Mouse (Mus musculus) hindbrain, embryonic 13.5 days (tissue): ENCODE data around the gene Ccm2. TPM values are rescaled to one million over a fixed set of nuclear protein-coding genes. Genes with fewer than 3 reads are reported as not detected.
A peak's percentile ranks its signal among the peaks of the same experiment; 100 is the strongest.

Experiments used
- ATAC-seq: fragments of 200-750 bp; cut with Nextera tagmentation; 2 replicates; pipeline ENCODE4 v1.8.0; 2017; ENCODE audit warnings: moderate TSS enrichment; ENCODE audit not compliant: low FRiP score
- H3K27ac ChIP-seq: fragments of 300-500 bp; sonication (generic); 2 replicates; pipeline ENCODE4 v1.5.1; 2015; ENCODE audit warnings: inconsistent platforms, mild to moderate bottlenecking, moderate library complexity
- H3K27me3 ChIP-seq: fragments of 300-500 bp; sonication (generic); 2 replicates; pipeline ENCODE4 v1.6.1; 2015; ENCODE audit warnings: mild to moderate bottlenecking, inconsistent platforms
- H3K36me3 ChIP-seq: fragments of 300-500 bp; sonication (generic); 2 replicates; pipeline ENCODE4 v1.6.1; 2015; ENCODE audit warnings: mild to moderate bottlenecking, inconsistent platforms
- H3K4me1 ChIP-seq: fragments of 300-500 bp; sonication (generic); replicated peaks from 2 replicates; pipeline ENCODE4 v1.6.1; 2015; ENCODE audit warnings: inconsistent platforms
- H3K4me2 ChIP-seq: fragments of 300-500 bp; sonication (generic); 2 replicates; pipeline ENCODE4 v1.6.1; 2015; ENCODE audit warnings: inconsistent platforms, mild to moderate bottlenecking, moderate library complexity
- H3K4me3 ChIP-seq: fragments of 300-500 bp; sonication (generic); 2 replicates; pipeline ENCODE4 v1.5.1; 2015; ENCODE audit warnings: mild to moderate bottlenecking, inconsistent platforms
- H3K9ac ChIP-seq: fragments of 300-500 bp; sonication (generic); 2 replicates; pipeline ENCODE4 v1.6.1; 2015; ENCODE audit warnings: mild to moderate bottlenecking, inconsistent platforms
- H3K9me3 ChIP-seq: fragments of 300-500 bp; sonication (generic); 2 replicates; pipeline ENCODE4 v1.6.1; 2016; ENCODE audit warnings: inconsistent platforms
- WGBS: fragments of 180-500 bp; shearing (Covaris S2); methylation state at CpG from one replicate; pipeline ENCODE4 v1.1.7; 2015; 5-methylcytosine and 5-hydroxymethylcytosine counted together
- polyA plus RNA-seq: library from polyadenylated mRNA; unstranded; fragments of >200 nt; fragmentation: Nextera tagmentation; extraction: Ambion mirVana; gene quantifications from 2 replicates; pipeline ENCODE4 v1.2.1, GENCODE M21; 2015

Gene Ccm2
- 94.1 and 99.0 TPM in 2 replicates for polyA plus RNA-seq

DNA sequence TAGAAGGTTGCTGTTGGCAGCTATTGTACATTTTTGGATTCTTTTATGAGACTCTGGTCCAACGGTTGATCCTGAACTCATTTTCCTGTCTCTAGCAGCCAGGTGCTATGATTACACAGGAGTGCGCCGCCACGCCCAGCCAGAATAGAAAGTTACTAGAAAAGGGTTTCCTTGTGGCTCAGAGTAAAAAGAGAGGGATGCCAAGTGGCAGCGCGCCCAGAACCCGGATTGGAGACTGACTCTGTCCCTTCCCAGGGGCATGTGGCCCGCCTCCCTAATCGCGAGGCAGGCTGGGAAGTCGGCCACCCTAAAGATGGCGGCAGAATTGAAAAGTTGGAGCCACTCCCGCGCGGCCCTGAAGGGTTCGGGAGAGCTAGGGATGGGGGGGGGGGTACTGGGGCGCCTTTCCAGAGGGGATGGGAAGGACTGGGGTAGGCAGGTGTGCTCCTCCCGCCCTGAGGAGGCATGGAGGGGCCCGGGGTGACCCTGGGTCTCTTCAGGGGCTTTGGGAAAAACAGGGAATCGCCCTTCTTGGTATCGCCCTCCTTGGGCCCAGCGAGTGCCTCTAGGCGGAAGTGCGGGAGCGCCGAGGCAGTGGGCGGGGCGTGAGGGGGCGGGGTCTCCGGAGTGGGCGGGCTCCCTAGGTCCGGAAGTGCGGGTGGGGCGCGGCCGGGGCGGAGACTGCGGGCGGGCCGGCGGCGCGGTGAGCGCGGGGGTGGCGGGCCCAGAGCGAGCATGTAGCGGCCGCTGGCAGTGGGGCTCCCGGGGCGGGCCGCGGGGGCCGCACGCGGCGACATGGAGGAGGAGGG, at the start of gene Ccm2:
Ccm2 (plus strand) TSS at position 683 of the 809 bp plus-strand sequence.
- Histone ChIP-seq H3K27me3 (no peaks in the 10 kb centered on the region), H3K4me2 (peak within 1 kb of the TSS; percentile 82), H3K4me3 (peak within 1 kb of the TSS; percentile 89), H3K9ac (peak within 1 kb of the TSS; percentile 94), H3K36me3 (no peaks in the 10 kb centered on the region), H3K27ac (peak within 1 kb of the TSS; percentile 97), H3K4me1 (peaks cover 27% of the 10 kb centered on the region), H3K9me3 (no peaks in the 10 kb centered on the region)
- ATAC-seq = peak; percentile 97
- under 1% methylated on average over 44 of the region's 57 CpGs for WGBS

DNA sequence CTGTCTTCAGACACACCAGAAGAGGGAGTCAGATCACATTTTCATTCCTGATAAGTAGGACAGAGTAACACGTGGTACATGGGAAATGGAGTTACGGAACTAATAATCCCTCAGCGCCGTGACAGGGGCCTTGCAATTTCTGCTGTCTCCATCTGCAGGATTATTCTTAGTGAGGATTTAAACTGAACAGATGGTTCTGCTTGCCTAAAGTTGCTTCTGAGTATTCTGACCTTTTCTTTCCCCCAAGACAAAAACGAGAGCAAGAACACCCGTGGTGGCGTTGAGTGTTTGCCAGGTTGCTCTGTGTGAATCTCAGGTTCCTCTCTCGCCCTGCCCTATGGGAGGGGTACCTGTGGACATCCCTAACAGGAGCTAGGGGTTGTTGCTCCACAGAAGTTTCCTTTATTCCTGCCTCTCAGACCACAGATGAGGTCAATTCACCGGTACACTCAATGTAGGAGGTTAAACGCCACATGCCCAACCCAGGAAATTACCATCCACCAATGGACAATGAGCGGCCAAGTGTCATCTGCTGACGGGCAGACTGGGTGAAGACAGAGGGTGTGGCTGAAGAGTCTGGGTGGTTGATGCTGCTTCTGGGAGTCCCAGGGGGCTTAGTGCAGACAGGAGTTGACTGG, 49.3 kb upstream of the Ccm2 start:
- H3K4me2 ChIP-seq = no peak overlapping the region
- H3K27me3 ChIP-seq = no peaks in the 10 kb centered on the region
- WGBS = 77% methylated on average over 12 of the region's 12 CpGs
- no peaks in the 10 kb centered on the region for H3K4me1 ChIP-seq
- H3K4me3 ChIP-seq = no peak overlapping the region
- no peak overlapping the region for H3K9ac ChIP-seq
- no peak overlapping the region for H3K27ac ChIP-seq
- ATAC-seq = no peak
- H3K36me3 ChIP-seq = no peaks in the 10 kb centered on the region
- no peaks in the 10 kb centered on the region for H3K9me3 ChIP-seq

DNA sequence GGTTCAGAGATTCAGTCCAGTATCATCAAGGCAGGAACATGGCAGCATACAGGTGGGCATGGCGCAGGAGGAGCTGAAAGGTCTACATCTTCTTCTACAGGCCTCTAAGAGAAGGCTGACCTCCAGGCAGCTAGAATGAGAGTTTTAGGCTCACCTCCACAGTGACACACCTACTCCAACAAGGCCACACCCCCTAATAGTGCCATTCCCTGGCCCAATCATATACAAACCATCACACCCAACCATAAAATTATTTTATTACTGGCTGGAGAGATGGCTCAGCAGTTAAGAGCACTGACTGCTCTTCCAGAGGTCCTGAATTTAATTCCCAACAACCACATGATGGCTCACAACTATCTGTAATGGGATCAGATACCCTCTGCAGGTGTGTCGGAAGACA, 44.2 kb upstream of the Ccm2 start:
- H3K36me3 ChIP-seq = no peaks in the 10 kb centered on the region
- no peak overlapping the region for H3K27ac ChIP-seq
- no peak overlapping the region for H3K4me3 ChIP-seq
- H3K9me3 ChIP-seq = no peaks in the 10 kb centered on the region
- no peak for ATAC-seq
- H3K27me3 ChIP-seq = no peaks in the 10 kb centered on the region
- H3K9ac ChIP-seq = no peak overlapping the region
- WGBS = 95% methylated on average over 2 of the region's 2 CpGs
- H3K4me1 ChIP-seq = no peaks in the 10 kb centered on the region
- no peak overlapping the region for H3K4me2 ChIP-seq

- Histone ChIP-seq H3K4me2 (no peak overlapping the region), H3K4me1 (no peaks in the 10 kb centered on the region), H3K9me3 (no peaks in the 10 kb centered on the region), H3K27me3 (no peaks in the 10 kb centered on the region), H3K9ac (no peak overlapping the region), H3K27ac (no peak overlapping the region), H3K36me3 (no peaks in the 10 kb centered on the region), H3K4me3 (no peak overlapping the region)
- ATAC-seq = no peak
- 76% methylated on average over 3 of the region's 3 CpGs for WGBS
Measured at GRCm38 (mm10) chr11:6504226-6504625, 42.5 kb upstream of the Ccm2 start.

DNA sequence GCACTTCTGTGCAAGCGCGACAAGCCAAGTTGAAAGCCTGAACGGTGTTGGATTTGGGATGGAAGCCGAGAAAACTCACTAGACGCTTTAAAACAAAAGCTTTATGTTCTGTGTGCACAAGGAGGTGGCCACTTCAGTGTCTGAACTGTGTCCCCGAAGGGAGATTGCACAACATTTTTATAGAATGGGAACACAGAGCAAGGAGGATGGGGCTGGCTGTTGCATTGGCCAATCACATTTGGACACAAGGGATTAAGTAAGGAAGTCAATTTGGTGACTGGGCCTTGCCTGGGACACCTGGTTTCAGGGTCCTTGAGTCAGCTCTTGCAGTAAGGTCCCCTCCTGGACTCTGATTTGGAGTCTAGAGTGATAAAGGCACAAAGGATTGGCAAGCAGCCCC, 42.0 kb upstream of the Ccm2 start:
- Histone ChIP-seq H3K27ac (no peak overlapping the region), H3K9ac (no peak overlapping the region), H3K4me2 (no peak overlapping the region), H3K36me3 (no peaks in the 10 kb centered on the region), H3K9me3 (no peaks in the 10 kb centered on the region), H3K27me3 (no peaks in the 10 kb centered on the region), H3K4me1 (no peaks in the 10 kb centered on the region), H3K4me3 (no peak overlapping the region)
- no peak for ATAC-seq
- WGBS = 88% methylated on average over 6 of the region's 6 CpGs

GRCm38 (mm10) chr11:6506516-6506915, 40.2 kb upstream of the Ccm2 start:
- 91% methylated on average over 9 of the region's 9 CpGs for WGBS
- Histone ChIP-seq H3K9ac (no peak overlapping the region), H3K4me1 (no peaks in the 10 kb centered on the region), H3K27ac (no peak overlapping the region), H3K4me3 (no peak overlapping the region), H3K4me2 (no peak overlapping the region), H3K27me3 (no peaks in the 10 kb centered on the region), H3K36me3 (no peaks in the 10 kb centered on the region), H3K9me3 (no peaks in the 10 kb centered on the region)
- no peak for ATAC-seq

- H3K4me2 ChIP-seq = no peak overlapping the region
- H3K36me3 ChIP-seq = no peaks in the 10 kb centered on the region
- 52% methylated on average over 1 of the region's 1 CpGs for WGBS
- H3K27ac ChIP-seq = no peak overlapping the region
- no peak overlapping the region for H3K4me3 ChIP-seq
- no peaks in the 10 kb centered on the region for H3K9me3 ChIP-seq
- no peaks in the 10 kb centered on the region for H3K4me1 ChIP-seq
- ATAC-seq = no peak
- H3K27me3 ChIP-seq = no peaks in the 10 kb centered on the region
- H3K9ac ChIP-seq = no peak overlapping the region
Measured at GRCm38 (mm10) chr11:6508269-6508876, 38.3 kb upstream of the Ccm2 start.

GRCm38 (mm10) chr11:6514837-6515236, 31.9 kb upstream of the Ccm2 start:
- H3K4me2 ChIP-seq = no peak overlapping the region
- H3K9ac ChIP-seq = no peak overlapping the region
- H3K27me3 ChIP-seq = no peaks in the 10 kb centered on the region
- WGBS = 50% methylated on average over 7 of the region's 7 CpGs
- no peaks in the 10 kb centered on the region for H3K36me3 ChIP-seq
- ATAC-seq = no peak
- no peak overlapping the region for H3K4me3 ChIP-seq
- no peaks in the 10 kb centered on the region for H3K9me3 ChIP-seq
- H3K27ac ChIP-seq = no peak overlapping the region
- no peaks in the 10 kb centered on the region for H3K4me1 ChIP-seq

DNA sequence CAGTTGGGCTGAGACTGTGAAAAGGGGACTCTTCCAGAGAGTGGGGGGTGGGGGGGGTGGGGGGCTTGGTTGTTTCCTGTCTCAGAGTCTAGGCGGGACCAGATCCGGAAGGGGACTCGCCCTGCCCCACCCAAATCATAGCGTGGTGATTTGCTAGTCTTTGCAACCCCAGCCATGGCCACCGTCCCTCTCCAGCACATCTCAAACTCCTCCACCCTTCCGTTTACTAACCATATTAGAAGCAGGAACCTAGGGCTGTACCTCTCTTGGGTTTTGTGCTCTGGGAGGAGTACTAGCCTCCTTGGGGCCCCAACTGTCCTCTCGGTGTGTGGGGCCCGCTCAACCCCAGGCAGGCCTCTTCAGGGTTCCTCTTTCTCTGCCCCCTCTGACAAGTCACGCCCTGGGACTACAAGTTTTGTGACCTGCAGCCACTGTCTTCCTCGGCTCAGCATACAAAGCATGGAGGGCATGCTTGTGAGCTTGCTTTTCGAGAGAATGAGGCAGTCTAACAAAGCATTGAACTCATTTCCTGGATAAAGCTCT, 27.1 kb upstream of the Ccm2 start:
- 75% methylated on average over 11 of the region's 11 CpGs for WGBS
- Histone ChIP-seq H3K4me3 (no peak overlapping the region), H3K36me3 (peaks cover 10% of the 10 kb centered on the region), H3K4me2 (no peak overlapping the region), H3K4me1 (no peaks in the 10 kb centered on the region), H3K27me3 (no peaks in the 10 kb centered on the region), H3K9ac (no peak overlapping the region), H3K27ac (no peak overlapping the region), H3K9me3 (no peaks in the 10 kb centered on the region)
- no peak for ATAC-seq

DNA sequence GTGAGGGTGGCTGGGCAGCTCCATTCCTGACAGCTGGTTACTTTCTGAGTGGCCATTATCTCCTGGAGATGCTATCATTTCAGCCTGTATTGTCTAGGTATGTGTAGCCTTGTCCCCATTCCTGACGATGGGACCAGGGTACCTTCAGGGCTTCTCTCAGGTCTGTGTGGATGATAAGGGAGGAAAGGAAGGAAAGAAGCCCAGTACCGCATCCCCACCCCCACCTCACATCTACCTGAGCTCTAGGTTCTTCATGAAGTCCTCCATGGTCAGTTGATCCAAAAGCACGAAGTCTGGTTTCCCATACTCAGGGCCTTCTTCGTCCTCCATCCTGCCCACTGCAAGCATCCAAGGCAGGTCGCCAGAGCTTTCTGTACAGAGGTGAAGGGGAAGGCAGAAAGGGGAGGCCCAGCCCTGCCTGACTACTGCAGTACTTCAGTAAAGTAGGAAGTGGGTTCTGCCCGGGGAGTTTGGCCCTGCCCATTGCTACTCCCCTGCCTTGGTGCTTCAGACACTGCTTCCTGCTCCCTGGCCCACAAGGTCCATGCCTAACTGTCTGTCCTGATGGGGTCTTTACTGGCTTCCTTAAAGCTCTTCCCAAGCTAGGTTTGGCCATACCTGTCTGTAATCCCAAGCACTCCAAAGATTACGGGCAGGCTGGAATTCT, 26.0 kb upstream of the Ccm2 start, which contains the start of gene Myo1g:
Myo1g (minus strand) TSS at position 459 of the 667 bp plus-strand sequence.
- Histone ChIP-seq H3K4me2 (no peak within 1 kb of the TSS), H3K4me3 (no peak within 1 kb of the TSS), H3K36me3 (peaks cover 21% of the 10 kb centered on the region), H3K9ac (no peak within 1 kb of the TSS), H3K27ac (no peak within 1 kb of the TSS), H3K27me3 (no peaks in the 10 kb centered on the region), H3K9me3 (no peaks in the 10 kb centered on the region), H3K4me1 (no peaks in the 10 kb centered on the region)
- ATAC-seq = no peak
- WGBS = 88% methylated on average over 7 of the region's 7 CpGs

- Histone ChIP-seq H3K4me3 (no peak overlapping the region), H3K4me2 (no peak overlapping the region), H3K27ac (no peak overlapping the region), H3K36me3 (peaks cover 32% of the 10 kb centered on the region), H3K27me3 (no peaks in the 10 kb centered on the region), H3K9ac (no peak overlapping the region), H3K4me1 (peaks cover 16% of the 10 kb centered on the region), H3K9me3 (no peaks in the 10 kb centered on the region)
- no peak for ATAC-seq
- WGBS = 77% methylated on average over 9 of the region's 9 CpGs
Measured at GRCm38 (mm10) chr11:6522782-6523525, 23.7 kb upstream of the Ccm2 start.
